Mouse (Mus musculus) hindbrain, embryonic 14.5 days (tissue): Measurements from ENCODE around the gene Ccdc183. TPM values are rescaled to one million over a fixed set of nuclear protein-coding genes. Genes with fewer than 3 reads are reported as not detected.
A peak's percentile ranks its signal among the peaks of the same experiment; 100 is the strongest.

ENCODE experiments used
- ATAC-seq: fragments of 200-750 bp; cut with Nextera tagmentation; 2 replicates; pipeline ENCODE4 v1.8.0; 2017; ENCODE audit warnings: moderate number of reproducible peaks, mild to moderate bottlenecking, moderate TSS enrichment, moderate library complexity; ENCODE audit not compliant: low FRiP score
- DNase-seq: peaks from one replicate; pipeline ENCODE4 v3.0.0-alpha.2; 2015; ENCODE audit warnings: low spot score
- H3K27ac ChIP-seq: fragments of 300-500 bp; sonication (generic); 2 replicates; pipeline ENCODE4 v1.5.1; 2014; ENCODE audit warnings: mild to moderate bottlenecking, moderate library complexity
- H3K27me3 ChIP-seq: fragments of 300-500 bp; sonication (generic); 2 replicates; pipeline ENCODE4 v1.6.1; 2014; ENCODE audit warnings: mild to moderate bottlenecking, low read length, mixed read lengths; ENCODE audit not compliant: control insufficient read depth, insufficient read depth
- H3K36me3 ChIP-seq: fragments of 300-500 bp; sonication (generic); replicated peaks from 2 replicates; pipeline ENCODE4 v1.6.1; 2014; ENCODE audit not compliant: control insufficient read depth, insufficient read depth
- H3K4me1 ChIP-seq: fragments of 300-500 bp; sonication (generic); replicated peaks from 2 replicates; pipeline ENCODE4 v1.6.1; 2014; ENCODE audit warnings: antibody characterized with exemption, low read length, mixed read lengths; ENCODE audit not compliant: control insufficient read depth, insufficient read depth
- H3K4me2 ChIP-seq: fragments of 300-500 bp; sonication (generic); replicated peaks from 2 replicates; pipeline ENCODE4 v1.6.1; 2014; ENCODE audit warnings: mild to moderate bottlenecking, moderate library complexity
- H3K4me3 ChIP-seq: fragments of 300-500 bp; sonication (generic); replicated peaks from 2 replicates; pipeline ENCODE4 v1.5.1; 2014; ENCODE audit warnings: mild to moderate bottlenecking, low read length
- H3K9ac ChIP-seq: fragments of 300-500 bp; sonication (generic); 2 replicates; pipeline ENCODE4 v1.6.1; 2014
- H3K9me3 ChIP-seq: fragments of 300-500 bp; sonication (generic); 2 replicates; pipeline ENCODE4 v1.6.1; 2016; ENCODE audit warnings: low read length; ENCODE audit not compliant: control insufficient read depth
- WGBS: fragments of 180-500 bp; shearing (Covaris S2); extraction: QIAGEN DNeasy Blood & Tissue Kit; methylation state at CpG from one replicate; pipeline ENCODE4 v1.1.7; 2014; 5-methylcytosine and 5-hydroxymethylcytosine counted together
- polyA plus RNA-seq: library from polyadenylated mRNA; unstranded; fragments of >200 nt; fragmentation: Nextera tagmentation; extraction: Ambion mirVana; gene quantifications from 2 replicates; pipeline ENCODE4 v1.2.1, GENCODE M21; 2014

The Ccdc183 gene
- polyA plus RNA-seq, 1 experiment from 2014 or later, result 0.44 TPM

DNA sequence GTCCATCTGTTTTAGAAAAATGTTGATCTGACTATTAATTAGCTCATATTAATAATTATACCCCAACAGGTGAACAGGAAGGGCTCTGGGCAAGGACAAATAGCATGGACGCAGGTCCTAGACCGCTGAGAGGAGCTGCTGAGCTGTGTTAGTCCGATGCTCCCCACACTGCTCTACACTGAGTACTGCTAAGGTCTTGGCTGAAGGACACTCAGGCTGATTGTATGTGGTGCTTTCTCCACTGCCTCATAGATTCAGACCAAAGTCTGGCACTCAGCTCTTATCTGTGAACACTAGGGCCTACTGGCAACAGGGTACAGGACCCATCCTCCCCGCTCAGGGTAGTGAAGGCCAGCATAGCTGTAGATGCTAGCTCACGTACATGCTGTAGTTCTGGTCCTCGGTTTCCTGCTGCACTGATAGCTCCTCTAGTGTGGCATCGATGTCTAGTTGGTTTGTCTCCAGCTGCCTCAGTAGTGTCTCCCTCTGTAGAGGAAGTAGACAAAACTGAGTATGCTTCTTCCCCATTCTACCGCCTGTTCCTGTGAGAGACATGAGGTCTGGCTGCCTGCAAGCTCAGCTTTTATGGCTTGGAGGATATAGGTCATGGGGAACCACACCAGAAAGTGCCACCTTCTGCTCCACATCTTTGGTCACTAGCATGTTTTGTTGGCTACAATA, 29.1 kb downstream of the Ccdc183 start:
- H3K4me2 ChIP-seq, result no peak overlapping the region
- no peaks in the 10 kb centered on the region for H3K27me3 ChIP-seq
- WGBS, result 95% methylated on average over 8 of the region's 8 CpGs
- ATAC-seq (no peak), DNase-seq (no peak)
- no peak overlapping the region for H3K27ac ChIP-seq
- no peaks in the 10 kb centered on the region for H3K4me1 ChIP-seq
- no peaks in the 10 kb centered on the region for H3K9me3 ChIP-seq
- no peak overlapping the region for H3K4me3 ChIP-seq
- no peak overlapping the region for H3K9ac ChIP-seq
- H3K36me3 ChIP-seq, result peaks cover 89% of the 10 kb centered on the region

DNA sequence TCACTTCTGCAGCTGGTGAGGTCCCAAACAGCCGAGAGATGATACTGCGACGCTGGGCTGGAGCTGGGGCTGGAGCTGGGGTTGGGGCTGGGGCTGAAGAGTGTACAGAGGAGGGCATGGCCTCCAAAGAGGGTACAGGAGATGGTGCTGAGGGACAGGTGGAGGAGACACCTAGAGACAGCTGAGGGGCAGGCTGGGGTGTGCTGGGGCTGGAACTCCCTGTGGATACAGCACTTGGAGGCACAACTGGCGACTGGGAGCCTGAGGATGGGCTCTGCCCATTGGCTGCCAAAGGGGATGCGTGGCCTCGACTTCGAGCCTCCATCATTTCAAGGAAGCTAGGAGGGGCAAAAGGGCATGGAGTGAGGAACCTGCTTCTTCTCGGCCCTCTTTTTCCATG, 30.2 kb downstream of the Ccdc183 start:
- H3K9ac ChIP-seq, result no peak overlapping the region
- no peak overlapping the region for H3K27ac ChIP-seq
- H3K4me1 ChIP-seq, result peaks cover 9% of the 10 kb centered on the region
- DNase-seq (no peak), ATAC-seq (no peak)
- no peaks in the 10 kb centered on the region for H3K27me3 ChIP-seq
- H3K36me3 ChIP-seq, result peaks cover 86% of the 10 kb centered on the region
- no peak overlapping the region for H3K4me2 ChIP-seq
- no peaks in the 10 kb centered on the region for H3K9me3 ChIP-seq
- H3K4me3 ChIP-seq, result no peak overlapping the region
- WGBS, result 96% methylated on average over 8 of the region's 8 CpGs

GRCm38 (mm10) chr2:25585601-25586000, 31.9 kb downstream of the Ccdc183 start:
- DNase-seq (no peak), ATAC-seq (no peak)
- H3K4me2 ChIP-seq, result no peak overlapping the region
- no peaks in the 10 kb centered on the region for H3K9me3 ChIP-seq
- peaks cover 19% of the 10 kb centered on the region for H3K4me1 ChIP-seq
- peaks cover 69% of the 10 kb centered on the region for H3K36me3 ChIP-seq
- 87% methylated on average over 3 of the region's 3 CpGs for WGBS
- peaks cover 4% of the 10 kb centered on the region for H3K27me3 ChIP-seq
- no peak overlapping the region for H3K9ac ChIP-seq
- no peak overlapping the region for H3K27ac ChIP-seq
- no peak overlapping the region for H3K4me3 ChIP-seq

GRCm38 (mm10) chr2:25584856-25585255, 32.6 kb downstream of the Ccdc183 start:
- Histone ChIP-seq H3K4me2 (no peak overlapping the region), H3K36me3 (peaks cover 61% of the 10 kb centered on the region), H3K9ac (no peak overlapping the region), H3K27ac (no peak overlapping the region), H3K4me1 (peaks cover 24% of the 10 kb centered on the region), H3K9me3 (no peaks in the 10 kb centered on the region), H3K27me3 (peaks cover 11% of the 10 kb centered on the region), H3K4me3 (no peak overlapping the region)
- DNase-seq (no peak), ATAC-seq (no peak)
- 86% methylated on average over 4 of the region's 4 CpGs for WGBS

GRCm38 (mm10) chr2:25584152-25584551, 33.3 kb downstream of the Ccdc183 start:
- H3K4me1 ChIP-seq, result peaks cover 31% of the 10 kb centered on the region
- H3K4me3 ChIP-seq, result no peak overlapping the region
- no peak overlapping the region for H3K4me2 ChIP-seq
- 96% methylated on average over 3 of the region's 3 CpGs for WGBS
- peaks cover 55% of the 10 kb centered on the region for H3K36me3 ChIP-seq
- no peak overlapping the region for H3K27ac ChIP-seq
- H3K9ac ChIP-seq, result no peak overlapping the region
- DNase-seq (no peak), ATAC-seq (no peak)
- H3K9me3 ChIP-seq, result no peaks in the 10 kb centered on the region
- H3K27me3 ChIP-seq, result peaks cover 18% of the 10 kb centered on the region

- Histone ChIP-seq H3K9me3 (no peaks in the 10 kb centered on the region), H3K4me1 (peaks cover 32% of the 10 kb centered on the region), H3K9ac (no peak overlapping the region), H3K36me3 (peaks cover 59% of the 10 kb centered on the region), H3K27me3 (peaks cover 24% of the 10 kb centered on the region), H3K27ac (0 out of 2 replicates have a peak overlapping the region, but pooled peaks have one; percentile 54), H3K4me2 (no peak overlapping the region), H3K4me3 (no peak overlapping the region)
- DNase-seq (no peak), ATAC-seq (no peak)
- 72% methylated on average over 4 of the region's 4 CpGs for WGBS
Measured at GRCm38 (mm10) chr2:25583571-25583970, 33.9 kb downstream of the Ccdc183 start.

GRCm38 (mm10) chr2:25583120-25583481, 34.4 kb downstream of the Ccdc183 start:
- H3K27ac ChIP-seq, result peak overlapping the region; percentile 54
- H3K4me1 ChIP-seq, result peaks cover 32% of the 10 kb centered on the region

DNA sequence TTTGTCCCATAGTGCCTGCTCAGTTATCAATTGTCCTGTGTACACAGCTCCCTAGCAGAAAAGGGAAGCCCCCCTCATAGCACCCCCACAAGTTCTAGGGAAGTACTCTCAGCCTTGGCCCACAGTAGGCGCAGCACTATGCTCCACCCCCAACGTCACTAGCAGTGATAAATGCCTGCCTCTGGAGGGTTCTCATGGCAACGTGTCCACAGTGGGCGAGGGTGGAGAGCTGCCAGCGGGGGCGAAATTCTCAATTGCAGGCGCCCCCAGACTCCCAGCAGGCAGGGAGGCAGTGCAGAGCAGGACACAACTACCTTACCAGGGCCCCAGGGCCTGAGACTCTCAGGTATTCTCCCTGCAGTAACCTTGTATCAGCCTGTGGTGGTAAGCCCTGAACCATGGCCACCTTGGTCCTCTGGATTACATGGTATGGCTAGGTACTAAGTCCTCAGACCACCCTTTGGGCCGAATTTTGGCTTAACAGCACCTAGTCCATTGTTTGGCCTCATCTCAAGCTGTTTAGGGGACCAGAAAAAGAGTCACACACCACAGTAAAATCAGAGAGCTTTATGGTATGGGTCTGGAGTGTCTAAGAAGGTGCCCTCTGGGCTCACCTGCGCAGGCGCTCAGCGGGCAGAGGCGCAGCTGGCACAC, 34.9 kb downstream of the Ccdc183 start:
- ATAC-seq, result peak; percentile 12; the same call in 1 of the 2 replicates
- no peaks in the 10 kb centered on the region for H3K9me3 ChIP-seq
- 0 out of 2 replicates have a peak overlapping the region, but pooled peaks have one; percentile 15 for H3K4me2 ChIP-seq
- H3K27ac ChIP-seq, result peak overlapping the region; percentile 54
- DNase-seq, result peak; percentile 54
- 43% methylated on average over 12 of the region's 12 CpGs for WGBS
- H3K4me3 ChIP-seq, result no peak overlapping the region
- peaks cover 34% of the 10 kb centered on the region for H3K27me3 ChIP-seq
- peak overlapping the region; percentile 31; the same call in 1 of the 2 replicates for H3K9ac ChIP-seq
- peaks cover 32% of the 10 kb centered on the region for H3K4me1 ChIP-seq
- peaks cover 50% of the 10 kb centered on the region for H3K36me3 ChIP-seq

More at GRCm38 (mm10) chr2:25583120-25583481, 34.4 kb downstream of the Ccdc183 start:
- Histone ChIP-seq H3K36me3 (peaks cover 54% of the 10 kb centered on the region), H3K27me3 (peaks cover 29% of the 10 kb centered on the region), H3K4me2 (no peak overlapping the region), H3K9me3 (no peaks in the 10 kb centered on the region), H3K9ac (peak overlapping the region; percentile 31; the same call in 1 of the 2 replicates), H3K4me3 (no peak overlapping the region)
- DNase-seq (no peak), ATAC-seq (no peak)
- WGBS, result 64% methylated on average over 6 of the region's 6 CpGs

DNA sequence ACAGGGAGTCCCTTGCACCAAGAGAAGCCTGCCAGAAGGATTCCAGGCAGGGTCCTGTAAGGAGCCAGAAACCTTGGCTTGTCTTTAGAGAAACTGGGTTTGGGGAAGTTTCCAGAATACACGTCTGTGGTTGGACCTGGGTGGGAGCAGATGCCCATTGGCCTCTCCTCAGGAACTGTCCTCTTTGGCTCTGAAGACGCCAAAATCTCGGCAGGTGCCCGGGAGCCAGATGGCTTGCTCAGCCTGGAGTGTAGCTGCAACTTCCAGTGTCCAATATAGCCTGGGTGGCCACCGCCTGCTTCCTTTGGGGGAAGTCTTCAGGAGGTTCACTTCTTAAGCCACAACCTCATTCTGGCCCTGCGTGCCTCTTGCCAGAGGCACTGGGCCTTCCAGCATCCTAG, 35.6 kb downstream of the Ccdc183 start:
- H3K4me1 ChIP-seq, result peaks cover 32% of the 10 kb centered on the region
- H3K27me3 ChIP-seq, result peaks cover 41% of the 10 kb centered on the region
- 0 out of 2 replicates have a peak overlapping the region, but pooled peaks have one; percentile 10 for H3K27ac ChIP-seq
- H3K9me3 ChIP-seq, result no peaks in the 10 kb centered on the region
- H3K36me3 ChIP-seq, result peaks cover 48% of the 10 kb centered on the region
- H3K9ac ChIP-seq, result no peak overlapping the region
- DNase-seq (no peak), ATAC-seq (0 out of 2 replicates have a peak, but pooled peaks have one; percentile 2)
- peak overlapping the region; percentile 54; the same call in 1 of the 2 replicates for H3K4me2 ChIP-seq
- WGBS, result 31% methylated on average over 6 of the region's 6 CpGs
- H3K4me3 ChIP-seq, result no peak overlapping the region
